Mouse (Mus musculus): ENCODE results near the gene Crkl. TPM values are rescaled to one million over a fixed set of nuclear protein-coding genes. Genes with fewer than 3 reads are reported as not detected.

The Crkl gene
- polyA plus RNA-seq (2015; fragmentation: Nextera tagmentation; extraction: Ambion mirVana), result 36.6 and 38.3 TPM in 2 replicates

GRCm38 (mm10) chr16:17451541-17452372 is at the start of gene Crkl:
TSS of gene Crkl (plus strand) at chr16:17451987.

GRCm38 (mm10) chr16:17405736-17406443 is 45.9 kb upstream of the Crkl start, which contains the start of the genes Snap29 and Pi4ka:
TSS of gene Snap29 (plus strand) at chr16:17405986.
TSS of gene Pi4ka (minus strand) at chr16:17406314.

GRCm38 (mm10) chr16:17489469-17490111 is 37.8 kb downstream of the Crkl start, which contains the start of gene Aifm3:
TSS of gene Aifm3 (plus strand) at chr16:17489611.

GRCm38 (mm10) chr16:17508546-17509239 is 56.9 kb downstream of the Crkl start, which contains the start of gene Lztr1:
TSS of gene Lztr1 (plus strand) at chr16:17508688.

GRCm38 (mm10) chr16:17530640-17531288 is 79.0 kb downstream of the Crkl start, which contains the start of gene Thap7:
TSS of gene Thap7 (minus strand) at chr16:17531136.

Other genes with a start within 250 kb of the Crkl start
- 207 and 232 TPM in 2 replicates for gene Ube2l3, start 249.3 kb upstream of the Crkl start, polyA plus RNA-seq (2015; fragmentation: Nextera tagmentation; extraction: Ambion mirVana)
- 0.10 and 0.16 TPM in 2 replicates for gene Rimbp3, start 243.4 kb upstream of the Crkl start, polyA plus RNA-seq (2015; fragmentation: Nextera tagmentation; extraction: Ambion mirVana)
- gene Hic2, start 218.4 kb upstream of the Crkl start, polyA plus RNA-seq (2015; fragmentation: Nextera tagmentation; extraction: Ambion mirVana), result 1.1 and 1.2 TPM in 2 replicates
- gene Tmem191c, start 175.9 kb upstream of the Crkl start, polyA plus RNA-seq (2015; fragmentation: Nextera tagmentation; extraction: Ambion mirVana), result 3.2 and 4.5 TPM in 2 replicates
- gene Serpind1, start 120.6 kb upstream of the Crkl start, polyA plus RNA-seq (2015; fragmentation: Nextera tagmentation; extraction: Ambion mirVana), result 0.06 and 0.32 TPM in 2 replicates
- 6.6 and 8.0 TPM in 2 replicates for gene Snap29, start 46.0 kb upstream of the Crkl start, polyA plus RNA-seq (2015; fragmentation: Nextera tagmentation; extraction: Ambion mirVana)
- gene Pi4ka, start 45.7 kb upstream of the Crkl start, polyA plus RNA-seq (2015; fragmentation: Nextera tagmentation; extraction: Ambion mirVana), result 7.5 and 9.4 TPM in 2 replicates
- 0.96 and 1.1 TPM in 2 replicates for gene Aifm3, start 37.6 kb downstream of the Crkl start, polyA plus RNA-seq (2015; fragmentation: Nextera tagmentation; extraction: Ambion mirVana)
- gene Lztr1, start 56.7 kb downstream of the Crkl start, polyA plus RNA-seq (2015; fragmentation: Nextera tagmentation; extraction: Ambion mirVana), result 25.8 and 31.1 TPM in 2 replicates
- gene Thap7, start 79.1 kb downstream of the Crkl start, polyA plus RNA-seq (2015; fragmentation: Nextera tagmentation; extraction: Ambion mirVana), result 30.1 and 31.9 TPM in 2 replicates
- gene Lrrc74b, start 109.3 kb downstream of the Crkl start, polyA plus RNA-seq (2015; fragmentation: Nextera tagmentation; extraction: Ambion mirVana), result 2.1 and 2.7 TPM in 2 replicates
- gene P2rx6, start 109.9 kb downstream of the Crkl start, polyA plus RNA-seq (2015; fragmentation: Nextera tagmentation; extraction: Ambion mirVana), result 5.7 and 6.2 TPM in 2 replicates
- 3.6 and 3.7 TPM in 2 replicates for gene Slc7a4, start 131.2 kb downstream of the Crkl start, polyA plus RNA-seq (2015; fragmentation: Nextera tagmentation; extraction: Ambion mirVana)
- 6.6 and 7.0 TPM in 2 replicates for gene Smpd4, start 167.4 kb downstream of the Crkl start, polyA plus RNA-seq (2015; fragmentation: Nextera tagmentation; extraction: Ambion mirVana)
- gene Ccdc74a, start 194.5 kb downstream of the Crkl start, polyA plus RNA-seq (2015; fragmentation: Nextera tagmentation; extraction: Ambion mirVana), result 2.9 TPM in 2 replicates

Measured in skeletal muscle tissue, postnatal 0 days (tissue).